Mouse (Mus musculus): Measurements from ENCODE around the gene Pdap1. TPM values are rescaled to one million over a fixed set of nuclear protein-coding genes. Genes with fewer than 3 reads are reported as not detected.
"Not testable (repeated sequence)": the region's sequence is repeated elsewhere in the genome, so short reads cannot be mapped to it uniquely, and the experiment has no call there.

The Pdap1 gene
- total RNA-seq (2021), result 10 to 100 TPM; 48.3 to 52.2 TPM
- long read RNA-seq, experiment 1, partial matches to known transcripts, result 1 of 6 reads
- long read RNA-seq, experiment 1, other reads (novel, unspliced or antisense), result 4 of 6 reads
- long read RNA-seq, experiment 2, partial matches to known transcripts, result 3 of 6 reads
- long read RNA-seq, experiment 2, other reads (novel, unspliced or antisense), result 3 of 6 reads

- peak; percentile 90 to 97 for DNase-seq
- intact Hi-C loops (cut with DNase I), result loop anchor here (2.0 to 5.0 kb wide), 2 partner anchors 27 to 373 kb away; partner anchors contain the start of genes Cpsf4, Ptcd1 and Trrap
These were observed at the start of gene Pdap1, which contains the start of gene Bud31 for GRCm38 (mm10) chr5:145139571-145140519. TSS of gene Pdap1 (minus strand) at chr5:145140238. TSS of gene Bud31 (plus strand) at chr5:145140362.

DNA sequence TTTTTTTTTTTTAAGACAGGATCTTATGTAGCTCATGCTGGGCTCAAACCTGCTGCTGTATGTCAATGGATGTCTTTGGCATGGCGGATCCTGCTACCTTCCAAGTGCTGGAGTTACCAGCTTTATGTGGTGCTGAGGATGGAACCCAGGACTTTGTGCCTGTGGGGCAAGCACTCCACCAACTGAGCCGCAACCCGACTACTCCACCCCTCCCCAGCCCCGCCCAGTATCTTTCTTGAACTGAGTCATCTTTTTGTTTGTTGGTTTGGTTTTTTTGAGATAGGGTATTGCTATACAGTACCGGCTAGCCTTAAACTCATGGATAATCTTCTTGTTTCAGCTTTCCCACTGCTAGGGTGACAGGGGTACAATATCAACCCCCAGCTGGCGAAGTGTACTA is 49.4 kb upstream of the Pdap1 start:
- no peak for DNase-seq
- intact Hi-C loops (cut with DNase I), result no loop called here

GRCm38 (mm10) chr5:145185244-145185643 is 45.2 kb upstream of the Pdap1 start:
- DNase-seq, result no peak
- intact Hi-C loops (cut with DNase I), result loop anchor here (1.0 kb wide), 1 partner anchor 29 kb away; no protein-coding TSS in a partner anchor

DNA sequence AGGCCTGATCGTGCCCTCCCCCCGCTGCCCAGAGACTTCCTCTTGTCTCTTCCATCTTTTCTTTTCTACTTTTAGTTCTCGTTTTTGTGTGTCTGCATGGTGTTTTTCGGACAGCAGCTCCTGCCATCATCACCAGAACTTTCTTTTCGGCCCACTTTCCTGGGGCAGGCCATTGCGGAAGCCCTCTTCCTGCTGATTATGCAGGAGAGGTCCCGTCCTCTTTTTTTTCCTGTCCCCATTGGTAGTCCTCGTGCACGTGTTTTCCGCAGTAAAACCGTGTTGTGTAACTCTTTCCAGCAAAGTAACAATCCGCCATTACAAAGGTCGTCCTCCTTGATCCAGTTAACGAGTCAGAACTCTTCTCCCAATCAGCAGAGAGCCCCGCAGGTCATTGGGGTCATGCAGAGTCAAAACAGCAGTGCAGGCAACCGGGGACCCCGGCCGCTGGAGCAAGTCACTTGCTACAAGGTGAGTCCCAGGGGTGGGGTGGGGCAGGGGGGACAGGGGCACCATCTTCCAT is 38.5 kb upstream of the Pdap1 start:
- intact Hi-C loops (cut with DNase I), result no loop called here
- no peak for DNase-seq

- DNase-seq, result no peak
- intact Hi-C loops (cut with DNase I), result loop anchor here (2.0 kb wide), 1 partner anchor 26 kb away; the partner anchor contains the start of genes Bud31 and Pdap1
These were observed 27.2 kb upstream of the Pdap1 start for GRCm38 (mm10) chr5:145167306-145167661.

GRCm38 (mm10) chr5:145166536-145167305 is 26.7 kb upstream of the Pdap1 start, which contains the start of the genes Ptcd1 and Cpsf4:
TSS of gene Ptcd1 (minus strand) at chr5:145167108.
TSS of gene Cpsf4 (plus strand) at chr5:145167213.
- intact Hi-C loops (cut with DNase I), result loop anchor here (2.0 kb wide), 1 partner anchor 26 kb away; the partner anchor contains the start of genes Bud31 and Pdap1
- DNase-seq, result peak; percentile 98 to 99

- intact Hi-C loops (cut with DNase I), result no loop called here
- no peak for DNase-seq
These were observed 25.1 kb upstream of the Pdap1 start for GRCm38 (mm10) chr5:145165184-145165583.

DNA sequence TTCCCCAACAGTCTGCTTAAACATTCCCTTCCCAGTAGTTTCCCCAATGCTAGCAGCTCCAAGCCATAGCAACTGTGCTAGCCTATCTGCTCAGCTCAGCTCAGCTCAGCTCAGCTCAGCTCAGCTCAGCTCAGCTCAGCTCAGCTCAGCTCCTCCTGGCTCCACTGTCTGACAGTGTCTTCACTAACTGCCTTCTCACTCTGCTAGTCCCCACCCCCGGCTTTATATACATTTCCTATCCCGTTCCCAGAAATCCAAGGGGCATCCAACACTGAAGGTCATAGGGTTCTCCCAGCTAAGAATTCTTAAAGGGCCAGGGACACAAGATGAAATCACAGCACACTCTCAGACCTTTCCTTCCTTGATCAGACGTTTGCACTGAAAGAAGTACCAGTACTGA is 24.7 kb upstream of the Pdap1 start:
- intact Hi-C loops (cut with DNase I), result no loop called here
- no peak for DNase-seq

DNA sequence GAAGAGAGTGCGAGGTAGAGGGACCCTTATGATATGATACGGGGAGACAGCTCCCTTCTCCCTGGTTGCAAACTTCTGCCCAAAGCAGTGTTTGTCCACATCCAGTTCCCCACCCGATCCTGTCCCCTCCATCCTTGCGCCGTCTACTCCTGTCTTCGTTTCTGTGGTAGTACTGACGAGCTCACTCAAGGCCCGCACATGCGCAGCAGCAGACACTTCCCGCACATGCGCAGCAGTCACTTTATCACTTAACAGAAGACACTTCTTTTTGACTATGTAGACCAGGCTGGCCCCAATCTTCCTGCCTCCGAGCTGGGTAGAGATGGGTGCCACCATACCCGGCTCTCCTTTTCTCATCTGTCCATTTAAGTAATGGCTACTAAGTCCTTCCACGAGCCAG is 21.3 kb upstream of the Pdap1 start:
- DNase-seq, result no peak
- intact Hi-C loops (cut with DNase I), result no loop called here

DNA sequence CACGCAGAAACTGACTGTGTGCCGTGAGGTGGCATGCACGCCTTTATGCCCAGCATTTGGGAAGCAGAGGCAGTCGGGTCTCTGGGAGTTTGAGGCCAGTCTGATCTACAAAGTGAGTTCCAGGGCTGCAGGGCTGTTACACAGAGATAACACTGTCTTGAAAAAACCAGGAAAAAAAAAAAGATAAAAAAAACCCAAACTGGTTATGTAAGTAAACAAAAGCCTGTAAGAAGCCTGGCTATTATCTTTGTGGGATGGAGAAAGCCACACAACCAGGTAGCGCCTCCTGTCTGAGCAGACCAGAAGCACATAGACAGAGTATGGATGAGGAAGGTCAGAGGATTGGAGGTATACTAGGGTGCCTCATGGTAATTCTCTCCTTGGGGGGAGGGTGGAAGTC is 12.7 kb upstream of the Pdap1 start:
- intact Hi-C loops (cut with DNase I), result no loop called here
- no peak for DNase-seq

- no peak for DNase-seq
- intact Hi-C loops (cut with DNase I), result no loop called here
These were observed 9.3 kb upstream of the Pdap1 start for GRCm38 (mm10) chr5:145149294-145149693.

DNA sequence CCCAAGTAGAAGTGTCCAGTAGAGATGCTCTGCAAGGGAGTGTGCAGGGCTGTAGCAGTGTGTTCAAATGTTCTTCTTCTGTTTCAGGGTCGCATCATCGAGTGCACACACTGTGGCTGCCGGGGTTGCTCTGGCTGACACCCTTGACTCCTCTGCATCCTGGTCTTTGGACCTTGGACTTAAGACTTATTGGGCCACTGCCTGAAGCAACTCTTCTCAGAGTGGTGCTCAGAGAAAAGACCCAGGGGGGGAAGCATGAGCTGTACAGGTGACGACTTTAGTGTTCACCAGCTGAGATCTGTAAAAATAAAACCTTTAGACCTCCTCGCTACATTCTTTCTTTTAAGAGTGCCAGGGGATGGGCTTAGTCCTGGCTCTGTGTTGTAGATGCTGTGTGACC is 7.7 kb upstream of the Pdap1 start:
- intact Hi-C loops (cut with DNase I), result no loop called here
- DNase-seq, result no peak

DNA sequence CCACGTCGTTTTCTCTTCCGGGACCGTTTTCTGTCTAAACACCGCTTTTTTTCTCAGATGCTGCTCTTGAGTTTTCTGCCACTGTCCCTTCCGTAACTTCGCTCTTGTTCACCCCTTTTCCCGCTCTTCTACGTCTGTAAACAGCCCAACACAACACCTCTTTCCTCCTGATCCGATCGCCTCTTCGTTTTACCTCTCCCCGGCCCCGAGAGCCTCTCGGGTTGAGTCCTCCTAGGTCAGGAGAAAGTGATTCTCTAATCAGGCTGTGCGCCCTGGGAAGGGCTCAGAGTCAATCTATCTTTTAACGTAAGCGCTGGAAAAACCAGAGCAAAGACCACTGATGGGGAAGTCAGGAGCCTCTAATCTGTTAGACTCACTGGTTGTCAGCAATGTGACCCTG is 573 bp upstream of the Pdap1 start:
- intact Hi-C loops (cut with DNase I), result loop anchor here (2.0 to 5.0 kb wide), 2 partner anchors 26 to 373 kb away; partner anchors contain the start of genes Cpsf4, Ptcd1 and Trrap
- no peak for DNase-seq

DNA sequence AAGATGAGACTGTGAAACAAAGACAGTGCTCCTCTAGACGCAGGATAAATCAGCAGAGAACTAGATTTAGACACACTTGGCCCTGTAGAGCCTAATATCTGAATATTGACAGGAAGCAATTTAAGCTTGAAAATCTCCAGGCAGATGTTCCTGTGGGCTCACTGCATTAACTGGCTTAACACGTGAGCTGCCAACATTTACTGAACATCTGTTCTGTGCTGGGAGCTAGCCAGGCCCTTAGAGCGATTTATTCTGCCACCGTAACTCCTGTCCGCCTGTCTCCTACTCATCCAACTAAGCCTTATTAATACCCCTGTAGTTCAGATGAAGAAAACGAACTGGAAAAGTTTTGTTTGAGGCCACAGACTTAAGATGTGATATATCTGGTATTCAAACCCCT is 1.2 kb downstream of the Pdap1 start:
- intact Hi-C loops (cut with DNase I), result no loop called here
- DNase-seq, result no peak

- intact Hi-C loops (cut with DNase I); DNase-seq: not testable (repeated sequence)
These were observed 6.8 kb downstream of the Pdap1 start for GRCm38 (mm10) chr5:145133275-145133674.

DNA sequence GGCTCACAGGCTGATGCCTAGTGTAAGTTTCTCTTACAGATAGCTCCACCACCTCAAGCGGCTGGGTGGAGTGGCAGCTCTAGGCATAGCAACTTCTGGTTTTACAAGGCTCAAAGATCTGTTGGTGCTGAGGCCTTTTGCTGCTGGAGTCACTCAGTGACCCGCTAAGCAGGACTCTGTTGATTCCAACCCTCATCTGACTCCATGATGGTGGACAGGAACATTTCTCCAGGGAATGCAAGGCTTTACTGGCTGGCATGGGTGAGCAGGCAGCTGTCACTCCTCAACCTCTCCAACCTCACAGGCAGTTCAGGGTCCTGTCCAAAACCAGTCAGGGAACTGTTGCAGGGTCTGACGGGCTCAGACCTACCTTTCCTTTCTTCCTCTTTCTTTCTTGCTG is 9.0 kb downstream of the Pdap1 start:
- intact Hi-C loops (cut with DNase I), result no loop called here
- no peak for DNase-seq

GRCm38 (mm10) chr5:145130191-145130590 is 9.8 kb downstream of the Pdap1 start:
- no peak for DNase-seq
- intact Hi-C loops (cut with DNase I), result no loop called here

GRCm38 (mm10) chr5:145129773-145130172 is 10.3 kb downstream of the Pdap1 start:
- DNase-seq; intact Hi-C loops (cut with DNase I): not testable (repeated sequence)

GRCm38 (mm10) chr5:145129124-145129523 is 10.9 kb downstream of the Pdap1 start:
- DNase-seq, result no peak
- intact Hi-C loops (cut with DNase I), result no loop called here

- intact Hi-C loops (cut with DNase I), result no loop called here
- no peak for DNase-seq
These were observed 13.5 kb downstream of the Pdap1 start for GRCm38 (mm10) chr5:145126580-145126979.

Measured in gastrocnemius, postnatal 36 days (tissue).